Mouse (Mus musculus): ENCODE data around the gene Olfr557. TPM values are rescaled to one million over a fixed set of nuclear protein-coding genes. Genes with fewer than 3 reads are reported as not detected.

Olfr557 gene
- total RNA-seq (2023): not detected

GRCm38 (mm10) chr7:102695358-102696125 is at the start of gene Olfr557:
Gene Olfr557 (plus strand): TSS chr7:102695910.

GRCm38 (mm10) chr7:102658523-102658922 is 37.2 kb upstream of the Olfr557 start, which contains the start of gene Olfr555:
Gene Olfr555 (plus strand): TSS chr7:102658823.

GRCm38 (mm10) chr7:102664599-102664998 is 31.1 kb upstream of the Olfr557 start, which contains the start of gene Olfr556:
Gene Olfr556 (plus strand): TSS chr7:102664899.

GRCm38 (mm10) chr7:102686944-102687501 is 8.7 kb upstream of the Olfr557 start, which contains the start of gene Trim68:
Gene Trim68 (minus strand): TSS chr7:102687327.

GRCm38 (mm10) chr7:102701915-102702314 is 6.2 kb downstream of the Olfr557 start, which contains the start of gene Olfr558:
Gene Olfr558 (plus strand): TSS chr7:102702215.

GRCm38 (mm10) chr7:102718970-102719369 is 23.3 kb downstream of the Olfr557 start, which contains the start of gene Olfr33:
Gene Olfr33 (minus strand): TSS chr7:102719070.

GRCm38 (mm10) chr7:102727391-102727790 is 31.7 kb downstream of the Olfr557 start, which contains the start of gene Olfr559:
Gene Olfr559 (minus strand): TSS chr7:102727491.

Other genes starting within 250 kb of the Olfr557 start
- not detected for gene Olfr543, start 214.2 kb upstream of the Olfr557 start, total RNA-seq (2023)
- gene Olfr544, start 207.6 kb upstream of the Olfr557 start, total RNA-seq (2023): not detected
- not detected for gene Olfr545, start 196.3 kb upstream of the Olfr557 start, total RNA-seq (2023)
- not detected for gene Olfr547, start 161.2 kb upstream of the Olfr557 start, total RNA-seq (2023)
- gene Olfr548-ps1, start 155.0 kb upstream of the Olfr557 start, total RNA-seq (2023): not detected
- not detected for gene Olfr549, start 146.0 kb upstream of the Olfr557 start, total RNA-seq (2023)
- 43.5 TPM for gene Trim21, start 130.4 kb upstream of the Olfr557 start, total RNA-seq (2023)
- gene Olfr550, start 124.5 kb upstream of the Olfr557 start, total RNA-seq (2023): not detected
- gene Olfr551, start 104.0 kb upstream of the Olfr557 start, total RNA-seq (2023): not detected
- gene Olfr552, start 98.1 kb upstream of the Olfr557 start, total RNA-seq (2023): 0.23 TPM
- not detected for gene Olfr553, start 77.7 kb upstream of the Olfr557 start, total RNA-seq (2023)
- gene Olfr554, start 57.5 kb upstream of the Olfr557 start, total RNA-seq (2023): not detected
- not detected for gene Olfr555, start 37.1 kb upstream of the Olfr557 start, total RNA-seq (2023)
- not detected for gene Olfr556, start 31.0 kb upstream of the Olfr557 start, total RNA-seq (2023)
- 11.8 TPM for gene Trim68, start 8.6 kb upstream of the Olfr557 start, total RNA-seq (2023)
- gene Olfr558, start 6.3 kb downstream of the Olfr557 start, total RNA-seq (2023): not detected
- gene Olfr33, start 23.2 kb downstream of the Olfr557 start, total RNA-seq (2023): not detected
- not detected for gene Olfr559, start 31.6 kb downstream of the Olfr557 start, total RNA-seq (2023)
- gene Olfr560, start 63.5 kb downstream of the Olfr557 start, total RNA-seq (2023): not detected
- gene Olfr78, start 63.6 kb downstream of the Olfr557 start, total RNA-seq (2023): not detected
- gene Olfr561, start 75.3 kb downstream of the Olfr557 start, total RNA-seq (2023): not detected
- not detected for gene Olfr564, start 107.6 kb downstream of the Olfr557 start, total RNA-seq (2023)
- gene Olfr566, start 162.9 kb downstream of the Olfr557 start, total RNA-seq (2023): not detected
- not detected for gene Olfr568, start 181.2 kb downstream of the Olfr557 start, total RNA-seq (2023)
- gene Olfr569, start 195.0 kb downstream of the Olfr557 start, total RNA-seq (2023): not detected
- gene Olfr570, start 198.7 kb downstream of the Olfr557 start, total RNA-seq (2023): not detected
- gene Olfr571, start 221.6 kb downstream of the Olfr557 start, total RNA-seq (2023): not detected
- gene Olfr572, start 228.5 kb downstream of the Olfr557 start, total RNA-seq (2023): not detected
- gene Olfr573-ps1, start 246.7 kb downstream of the Olfr557 start, total RNA-seq (2023): not detected